Mouse (Mus musculus) testis, adult 2 months (tissue): ENCODE measurements at regions not wholly inside any gene's neighbourhood (a gene's known extent, or its start where the extent isn't known, plus 50 kb on each side); places are given as distances from the start of the nearest gene placed in this dataset.
A peak's percentile ranks its signal among the peaks of the same experiment; 100 is the strongest.

Experiments used
- H3K27ac ChIP-seq: fragments of 200-500 bp; 2 replicates; pipeline ENCODE4 v1.5.1; 2012; ENCODE audit warnings: low read depth, low read length; ENCODE audit not compliant: control insufficient read depth, insufficient read depth
- H3K27me3 ChIP-seq: fragments of 200-500 bp; 2 replicates; pipeline ENCODE4 v1.6.1; 2012; ENCODE audit warnings: mild to moderate bottlenecking, low read length, moderate library complexity; ENCODE audit not compliant: control insufficient read depth, insufficient read depth
- H3K36me3 ChIP-seq: fragments of 200-500 bp; 2 replicates; pipeline ENCODE4 v1.6.1; 2012; ENCODE audit warnings: mild to moderate bottlenecking, low read length; ENCODE audit not compliant: control insufficient read depth, insufficient read depth
- H3K4me1 ChIP-seq: fragments of 200-500 bp; 2 replicates; pipeline ENCODE4 v1.6.1; 2012; ENCODE audit warnings: low read length; ENCODE audit not compliant: control insufficient read depth, insufficient read depth
- H3K4me3 ChIP-seq: fragments of 200-500 bp; 2 replicates; pipeline ENCODE4 v1.5.1; 2012; ENCODE audit warnings: low read depth, mild to moderate bottlenecking, low read length, moderate library complexity, mixed read lengths; ENCODE audit not compliant: control insufficient read depth
- CTCF ChIP-seq: fragments of 200-500 bp; IDR thresholded peaks from 2 replicates; pipeline ENCODE4 v1.5.1; 2012; ENCODE audit warnings: low read depth, mild to moderate bottlenecking, inconsistent platforms, low read length, moderate library complexity; ENCODE audit not compliant: control insufficient read depth, insufficient read depth, insufficient replicate concordance
- POLR2A ChIP-seq: fragments of 200-500 bp; IDR thresholded peaks from 2 replicates; pipeline ENCODE4 v1.6.1; 2012; ENCODE audit warnings: low read depth, mild to moderate bottlenecking, inconsistent platforms, low read length, moderate library complexity; ENCODE audit not compliant: control insufficient read depth

DNA sequence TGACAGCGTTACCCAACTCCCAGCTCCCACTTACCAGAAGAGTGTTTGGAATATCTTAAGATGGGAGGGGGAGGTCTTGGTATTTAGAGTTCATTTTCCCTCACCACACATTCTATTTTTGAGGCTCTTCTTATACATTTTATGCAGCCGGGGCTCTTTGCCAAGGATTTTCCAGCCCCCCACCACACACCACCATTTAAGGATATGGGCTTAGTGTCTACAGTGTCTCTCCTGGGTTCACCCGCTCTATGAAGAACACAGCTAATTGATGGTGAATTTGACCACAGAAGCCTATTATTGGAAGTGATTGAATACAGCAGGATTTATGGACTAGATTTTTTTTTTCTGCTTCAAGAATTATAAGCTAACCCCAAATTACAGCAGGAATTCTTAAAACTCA lies 169.9 kb upstream of the Gmds start:
- Histone ChIP-seq H3K4me3 (no peak overlapping the region), H3K27me3 (no peaks in the 10 kb centered on the region), H3K4me1 (no peaks in the 10 kb centered on the region), H3K27ac (no peak overlapping the region), H3K36me3 (no peaks in the 10 kb centered on the region)
- TF ChIP-seq CTCF (no peak), POLR2A (no peak)

DNA sequence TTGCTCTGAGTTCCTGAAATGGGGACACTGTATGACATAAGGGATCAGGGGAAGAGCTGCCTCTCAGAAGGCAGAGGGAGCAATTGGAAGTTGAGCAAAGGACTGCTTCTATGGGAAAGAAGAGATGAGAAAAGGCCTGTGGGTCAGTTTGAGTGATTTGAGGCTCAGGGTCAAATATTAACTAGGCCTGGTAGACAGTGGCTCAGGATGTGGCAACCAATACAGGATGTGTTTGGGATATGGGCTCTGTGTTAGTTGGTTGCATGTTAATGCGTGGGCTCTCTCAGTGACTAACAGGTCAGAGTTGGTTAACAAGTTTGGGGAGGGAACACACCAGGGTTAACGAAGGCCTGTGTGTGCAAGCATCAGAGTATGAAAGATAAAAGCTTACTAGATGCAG lies 169.3 kb upstream of the Gmds start:
- H3K4me3 ChIP-seq, result no peak overlapping the region
- no peaks in the 10 kb centered on the region for H3K36me3 ChIP-seq
- no peaks in the 10 kb centered on the region for H3K4me1 ChIP-seq
- no peak for TF ChIP-seq POLR2A
- TF ChIP-seq CTCF, result no peak
- no peak overlapping the region for H3K27ac ChIP-seq
- H3K27me3 ChIP-seq, result no peaks in the 10 kb centered on the region

DNA sequence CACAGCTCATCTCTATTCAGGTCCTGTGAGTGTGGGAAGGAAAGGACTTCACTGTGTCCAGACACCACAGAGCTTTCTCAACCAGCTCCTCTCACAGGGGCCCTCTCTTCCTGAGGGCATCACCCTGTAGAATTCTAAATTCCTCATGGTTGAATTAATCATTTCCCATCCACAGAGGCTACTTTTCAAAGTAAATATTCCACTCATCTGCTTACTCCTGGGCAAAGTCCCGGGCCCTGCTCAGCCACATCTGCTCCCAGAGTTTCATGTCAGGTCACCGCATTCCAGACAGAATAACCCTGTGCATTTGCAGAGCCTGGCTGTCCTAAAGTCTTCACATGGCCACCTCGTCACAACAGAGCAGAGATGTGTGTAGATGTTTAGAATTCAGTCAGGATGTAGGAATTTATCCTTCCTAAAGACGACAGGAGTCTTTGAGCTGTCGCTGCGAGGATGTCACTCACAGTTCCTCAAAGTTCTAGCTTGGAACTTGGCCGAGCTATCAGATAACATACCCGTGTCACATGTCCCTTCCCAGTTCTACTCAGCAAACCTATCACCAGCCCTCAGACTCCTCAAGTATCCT lies 159.8 kb upstream of the Gmds start:
- H3K27ac ChIP-seq, result no peak overlapping the region
- H3K27me3 ChIP-seq, result no peaks in the 10 kb centered on the region

DNA sequence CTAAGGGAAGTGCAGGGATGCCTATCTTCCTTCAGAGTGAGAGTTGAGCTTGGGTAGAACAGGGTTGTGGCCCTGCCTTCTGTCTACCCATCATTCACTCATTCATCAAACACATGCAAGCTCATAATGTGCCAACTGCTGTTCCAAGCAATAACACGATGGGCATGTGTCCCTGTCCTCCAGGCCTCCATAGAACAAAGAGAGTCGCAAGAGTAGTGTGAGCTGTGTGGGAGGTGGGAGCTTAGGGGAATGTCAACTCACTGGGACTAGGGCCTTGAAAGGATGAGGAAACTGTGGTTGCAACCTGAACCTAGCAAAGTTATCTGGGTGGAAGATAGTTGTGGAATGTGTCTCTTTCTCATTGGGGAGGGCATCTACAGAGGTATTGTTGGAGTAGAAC lies 157.7 kb upstream of the Gmds start:
- Histone ChIP-seq H3K27me3 (no peaks in the 10 kb centered on the region), H3K4me3 (no peak overlapping the region), H3K4me1 (no peaks in the 10 kb centered on the region), H3K36me3 (no peaks in the 10 kb centered on the region), H3K27ac (no peak overlapping the region)
- TF ChIP-seq POLR2A (no peak), CTCF (no peak)

More for the DNA sequence above, 159.8 kb upstream of the Gmds start:
- H3K36me3 ChIP-seq, result no peaks in the 10 kb centered on the region
- no peak overlapping the region for H3K4me3 ChIP-seq
- TF ChIP-seq POLR2A, result no peak
- no peaks in the 10 kb centered on the region for H3K4me1 ChIP-seq

DNA sequence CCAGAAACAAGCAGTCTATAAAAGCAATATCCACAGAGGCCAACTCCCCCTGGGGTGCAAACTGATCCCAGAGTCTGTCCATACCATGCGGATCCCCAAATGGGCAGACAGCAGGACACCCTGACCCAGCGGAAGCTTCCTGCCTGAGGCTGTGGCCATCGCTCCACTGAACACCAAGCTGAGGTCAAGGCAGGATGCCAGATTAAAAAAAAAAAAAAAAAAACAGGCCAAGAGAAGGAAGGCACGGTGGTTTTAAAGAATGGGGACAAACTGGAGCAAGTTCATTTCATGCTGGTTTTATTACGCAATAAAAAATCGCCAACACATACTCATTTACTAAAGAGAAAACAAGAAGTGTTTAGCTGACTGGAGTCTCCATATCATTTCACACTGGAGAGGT lies 156.5 kb upstream of the Gmds start:
- H3K4me1 ChIP-seq, result no peaks in the 10 kb centered on the region
- H3K27me3 ChIP-seq, result no peaks in the 10 kb centered on the region
- no peaks in the 10 kb centered on the region for H3K36me3 ChIP-seq
- TF ChIP-seq POLR2A (no peak), CTCF (no peak)
- no peak overlapping the region for H3K4me3 ChIP-seq
- no peak overlapping the region for H3K27ac ChIP-seq

DNA sequence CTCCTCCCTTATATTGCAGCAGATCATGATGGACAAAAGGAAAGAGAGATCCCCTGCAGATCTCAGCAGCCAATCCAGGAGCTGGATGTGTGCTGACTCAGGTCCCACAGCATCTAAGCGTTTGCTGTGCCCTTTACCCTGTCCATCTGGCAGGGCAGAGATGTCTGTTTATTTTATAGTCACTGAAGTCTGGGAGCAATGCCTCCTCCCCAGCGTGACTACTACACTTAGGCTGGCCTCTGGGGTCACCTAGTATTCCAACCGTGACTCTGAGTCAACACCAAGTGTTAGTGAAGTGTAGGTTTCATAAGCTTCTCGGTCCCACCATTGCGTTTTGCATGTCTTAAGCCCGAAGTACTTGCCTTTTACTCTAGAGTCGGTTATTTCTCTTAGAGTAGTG lies 155.3 kb upstream of the Gmds start:
- Histone ChIP-seq H3K4me1 (no peaks in the 10 kb centered on the region), H3K27me3 (no peaks in the 10 kb centered on the region), H3K27ac (no peak overlapping the region), H3K36me3 (no peaks in the 10 kb centered on the region), H3K4me3 (no peak overlapping the region)
- no peak for TF ChIP-seq POLR2A
- TF ChIP-seq CTCF, result no peak

DNA sequence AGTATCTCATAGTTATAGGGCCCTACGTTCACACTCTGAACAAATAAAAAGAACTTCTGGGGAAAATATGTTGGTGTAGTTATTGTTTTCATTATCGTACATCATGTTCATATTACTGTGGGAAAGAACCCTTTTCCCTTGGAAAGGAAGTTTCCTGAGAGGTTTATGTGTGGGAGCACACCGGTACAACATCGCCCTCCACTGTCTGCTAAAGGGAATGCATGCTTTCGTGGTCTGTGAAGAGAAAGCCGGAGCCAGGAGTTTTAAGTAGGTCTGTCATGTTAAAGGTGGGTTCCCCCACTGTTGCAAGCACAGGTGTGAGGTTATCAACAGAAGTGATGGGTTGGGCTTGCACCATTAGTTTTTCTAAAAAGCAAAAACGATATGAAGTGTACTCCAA lies 154.8 kb upstream of the Gmds start:
- H3K4me1 ChIP-seq, result no peaks in the 10 kb centered on the region
- no peak overlapping the region for H3K4me3 ChIP-seq
- TF ChIP-seq CTCF (peak; percentile 51; the same call in 1 of the 2 replicates), POLR2A (no peak)
- H3K36me3 ChIP-seq, result no peaks in the 10 kb centered on the region
- no peak overlapping the region for H3K27ac ChIP-seq
- no peaks in the 10 kb centered on the region for H3K27me3 ChIP-seq

DNA sequence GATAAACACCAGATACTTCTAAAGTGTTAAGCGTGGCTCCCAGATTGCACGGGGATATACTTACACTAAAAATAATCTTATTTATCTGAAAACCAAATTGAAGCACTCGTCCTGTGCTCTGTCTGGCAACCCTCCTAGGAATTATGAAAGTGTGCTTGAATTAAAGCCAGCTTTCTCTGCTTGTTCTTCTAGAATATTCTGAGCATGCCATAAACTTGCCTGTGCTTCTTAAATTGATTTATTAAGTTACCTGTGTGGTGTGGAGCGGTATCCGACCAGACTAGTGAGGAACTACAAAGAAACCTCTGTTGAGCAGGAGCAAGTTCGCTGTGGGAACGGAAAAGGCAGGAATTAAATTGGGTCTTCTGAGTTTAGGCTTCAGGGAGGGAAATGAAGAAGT lies 154.0 kb upstream of the Gmds start:
- no peaks in the 10 kb centered on the region for H3K36me3 ChIP-seq
- TF ChIP-seq POLR2A (no peak), CTCF (no peak)
- no peak overlapping the region for H3K4me3 ChIP-seq
- H3K4me1 ChIP-seq, result no peaks in the 10 kb centered on the region
- no peaks in the 10 kb centered on the region for H3K27me3 ChIP-seq
- no peak overlapping the region for H3K27ac ChIP-seq
